Comparison of ENCODE assay signal across 24 mouse cellular contexts in the genomic region with DNA sequence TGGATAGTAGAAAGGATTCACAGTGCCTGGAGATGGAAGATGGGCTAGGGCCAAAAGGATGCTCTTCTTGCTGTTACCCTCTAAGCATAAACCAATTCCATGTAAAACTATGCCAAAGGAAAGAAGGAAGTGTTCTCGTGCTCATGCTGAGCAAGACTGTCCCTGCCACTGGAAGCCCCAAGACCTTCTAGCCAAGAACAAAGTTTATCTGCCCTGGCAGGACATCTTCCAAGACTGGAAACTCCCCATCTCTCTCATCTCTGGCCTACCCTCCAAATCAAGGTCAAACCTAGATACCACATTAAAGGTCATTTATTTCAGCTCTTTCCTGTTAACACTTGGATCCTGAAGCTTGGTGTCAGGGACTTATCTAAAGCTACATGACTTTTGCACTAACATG. TPM values are rescaled to one million over a fixed set of nuclear protein-coding genes. Genes with fewer than 3 reads are reported as not detected.
DNase-seq lines count a peak whose midpoint lies in the region; ATAC-seq and TF ChIP-seq lines count a peak whose summit lies in the region.
"Had no signal": no experiment of that assay in that cellular context is flagged by ENCODE, and none has a peak within 500 bp of the region (broad histone marks: within the 10 kb centered on the region; RNA-seq: fewer than 3 reads in every experiment).

No protein-coding gene starts in this region.

- H3K9me3 ChIP-seq in forebrain, postnatal 0 days (ENCODE audit: low read length) = no peaks in the 10 kb centered on the region
- H3K9me3 ChIP-seq in forebrain, embryonic 13.5 days (replicated peaks) = no peaks in the 10 kb centered on the region
- H3K9me3 ChIP-seq: embryonic facial prominence, embryonic 10.5 days; embryonic facial prominence, embryonic 12.5 days had no signal

- peak; percentile 10; the same call in 1 of the 2 replicates for ATAC-seq in forebrain, postnatal 0 days
- no peak for ATAC-seq in forebrain, embryonic 13.5 days
- ATAC-seq: activated CD4-positive, CD25-positive, alpha-beta regulatory T cell, adult 4 months; CD4-positive, CD25-positive, alpha-beta regulatory T cell, adult 4 months; forebrain, embryonic 14.5 days; Patski had no signal

- WGBS in forebrain, postnatal 0 days = 87% methylated on average over 1 of the region's 1 CpGs
- 100% methylated on average over 1 of the region's 1 CpGs for WGBS in forebrain, embryonic 13.5 days

- no peak for TF ChIP-seq CTCF in forebrain, postnatal 0 days (IDR thresholded peaks at IDR 0.05; ENCODE audit: low read depth)
- no peak for TF ChIP-seq CTCF in layer of hippocampus, adult 2 months (conservative IDR thresholded peaks at IDR 0.05)

- DNase-seq in adrenal gland, adult (ENCODE audit: inconsistent age in 2 of 2, low spot score in 1 of 2) = peak; percentile 63 to 85
- no peak for DNase-seq in adrenal gland, postnatal 36 days
- no peak for DNase-seq in forebrain, postnatal 0 days
- DNase-seq in layer of hippocampus, adult 2 months (ENCODE audit: low spot score in 2 of 2) = no peak
- no peak for DNase-seq in layer of hippocampus, postnatal 14 days (ENCODE audit: low spot score in 2 of 2)
- peak; percentile 51 for DNase-seq in testis, postnatal 14 days (ENCODE audit: low spot score)
- no peak for DNase-seq in testis, postnatal 10 days (ENCODE audit: low spot score)
- DNase-seq: adrenal gland, adult 8-10 months; adrenal gland, postnatal 14 days; B cell, adult 2 months; cerebellum, adult 11-12 months; cerebellum, adult 2 months; cerebellum, adult 9-10 months; cerebellum, postnatal 10 days; cerebellum, postnatal 25 days had no signal

- peaks cover 72% of the 10 kb centered on the region for H3K36me3 ChIP-seq in forebrain, postnatal 0 days (ENCODE audit: insufficient read depth)
- peaks cover 63% of the 10 kb centered on the region for H3K36me3 ChIP-seq in forebrain, embryonic 13.5 days (ENCODE audit: poor library complexity, severe bottlenecking)
- H3K36me3 ChIP-seq: G1E had no signal

- H3K4me1 ChIP-seq in forebrain, postnatal 0 days (ENCODE audit: insufficient read depth) = no peaks in the 10 kb centered on the region
- no peaks in the 10 kb centered on the region for H3K4me1 ChIP-seq in forebrain, embryonic 13.5 days
- H3K4me1 ChIP-seq: embryonic facial prominence, embryonic 10.5 days; embryonic facial prominence, embryonic 12.5 days had no signal

- H3K4me3 ChIP-seq in forebrain, postnatal 0 days (ENCODE audit: low read depth, low read length) = no peak overlapping the region
- H3K4me3 ChIP-seq in forebrain, embryonic 13.5 days = no peak overlapping the region
- H3K4me3 ChIP-seq in layer of hippocampus, adult 2 months = no peak overlapping the region
- H3K4me3 ChIP-seq: embryonic facial prominence, embryonic 10.5 days; embryonic facial prominence, embryonic 12.5 days had no signal

- H3K9ac ChIP-seq in forebrain, postnatal 0 days = no peak overlapping the region
- no peak overlapping the region for H3K9ac ChIP-seq in forebrain, embryonic 13.5 days
- H3K9ac ChIP-seq: embryonic facial prominence, embryonic 12.5 days had no signal

- no peaks in the 10 kb centered on the region for H3K27me3 ChIP-seq in forebrain, postnatal 0 days (ENCODE audit: insufficient read depth, low read length)
- no peaks in the 10 kb centered on the region for H3K27me3 ChIP-seq in forebrain, embryonic 13.5 days
- H3K27me3 ChIP-seq: CH12.LX; embryonic facial prominence, embryonic 12.5 days; Patski had no signal

- no peak overlapping the region for H3K27ac ChIP-seq in forebrain, postnatal 0 days (ENCODE audit: low read depth, low read length)
- no peak overlapping the region for H3K27ac ChIP-seq in forebrain, embryonic 13.5 days
- H3K27ac ChIP-seq in layer of hippocampus, adult 2 months = peak overlapping the region; percentile 53; the same call in 1 of the 2 replicates
- H3K27ac ChIP-seq: embryonic facial prominence, embryonic 10.5 days; embryonic facial prominence, embryonic 12.5 days had no signal

- H3K4me2 ChIP-seq in forebrain, postnatal 0 days (ENCODE audit: low read depth) = no peak overlapping the region
- no peak overlapping the region for H3K4me2 ChIP-seq in forebrain, embryonic 13.5 days
- H3K4me2 ChIP-seq: embryonic facial prominence, embryonic 12.5 days had no signal

RNA-seq across cellular contexts. Expression of a gene that starts 25.8 kb away (rescaled TPM):
- 1 to 10 TPM; 6.2 to 7.5 TPM for total RNA-seq in adrenal gland, postnatal 36 days (2021)
- 210 and 226 TPM in 2 replicates for total RNA-seq in forebrain, postnatal 0 days (2014; rRNA removed)
- 114 and 133 TPM in 2 replicates for polyA plus RNA-seq in forebrain, postnatal 0 days (2015; fragmentation: Nextera tagmentation; extraction: Ambion mirVana)
- polyA plus RNA-seq in forebrain, embryonic 13.5 days (2015; fragmentation: Nextera tagmentation; extraction: Ambion mirVana) = 35.7 and 45.7 TPM in 2 replicates
- total RNA-seq in layer of hippocampus, adult 2 months (2021) = 100 to 1,000 TPM; 254 to 266 TPM
- total RNA-seq in layer of hippocampus, postnatal 14 days (2021) = 100 to 1,000 TPM; 230 to 234 TPM
- polyA plus RNA-seq: activated CD4-positive, CD25-positive, alpha-beta regulatory T cell, adult 4 months; G1E had no signal

Comparison
In these comparisons a context has a peak if more than half of its experiments do, and no peak if none do; other contexts are left out.
1. DNase-seq: peak in adrenal gland, adult (2 of 2) and testis, postnatal 14 days (single experiment); none in adrenal gland, postnatal 36 days (0 of 2), forebrain, postnatal 0 days (single experiment), layer of hippocampus, adult 2 months (0 of 2), layer of hippocampus, postnatal 14 days (0 of 2) and testis, postnatal 10 days (single experiment).
2. RNA of a gene that starts 25.8 kb away (total RNA-seq): 254 to 266 TPM in layer of hippocampus, adult 2 months, 230 to 234 TPM in layer of hippocampus, postnatal 14 days and 210 to 226 TPM in forebrain, postnatal 0 days; 6.2 to 7.5 TPM in adrenal gland, postnatal 36 days; every median in the first group is over 10 times any median in the second.